Mouse (Mus musculus) lung, adult 2 months (tissue): ENCODE data around the gene Tmem267. TPM values are rescaled to one million over a fixed set of nuclear protein-coding genes. Genes with fewer than 3 reads are reported as not detected.
A peak's percentile ranks its signal among the peaks of the same experiment; 100 is the strongest.

Experiments used
- DNase-seq: peaks from one replicate; pipeline ENCODE4 v3.0.0; 2022
- H3K4me1 ChIP-seq: fragments of 200-500 bp; 2 replicates; pipeline ENCODE4 v1.6.1; 2011; ENCODE audit warnings: low read length; ENCODE audit not compliant: control insufficient read depth, insufficient read depth
- H3K4me3 ChIP-seq: fragments of 200-500 bp; replicated peaks from 2 replicates; pipeline ENCODE3; 2011; ENCODE audit warnings: low read depth, mild to moderate bottlenecking, control low read depth, low read length; ENCODE audit errors: extremely low read depth
- CTCF ChIP-seq: fragments of 200-500 bp; IDR thresholded peaks from 2 replicates; pipeline ENCODE4 v1.5.1; 2011; ENCODE audit warnings: mild to moderate bottlenecking, low read length, control low read depth; ENCODE audit not compliant: insufficient read depth
- POLR2A ChIP-seq: fragments of 200-500 bp; IDR thresholded peaks from 2 replicates; pipeline ENCODE4 v1.6.1; 2011; ENCODE audit warnings: low read depth, mild to moderate bottlenecking, control low read depth, low read length, borderline replicate concordance; ENCODE audit errors: extremely low read depth
- WGBS: fragments of 180-500 bp; shearing (Covaris S2); methylation state at CpG from one replicate; pipeline ENCODE4 v1.1.7; 2018; 5-methylcytosine and 5-hydroxymethylcytosine counted together
- polyA plus RNA-seq: library from polyadenylated mRNA; depleted of rRNA; stranded (reverse); fragments of >200 nt; gene quantifications from 2 replicates; pipeline ENCODE4 v1.2.3, GENCODE M21; 2012; rRNA removed

Gene Tmem267
- 3.8 and 7.6 TPM in 2 replicates for polyA plus RNA-seq

- peak; percentile 71 for DNase-seq
- 91% methylated on average over 87 of the region's 87 CpGs for whole genome bisulfite sequencing
- TF ChIP-seq CTCF = 0 out of 2 replicates have a peak, but pooled peaks have one; percentile 1
- no peak for TF ChIP-seq POLR2A
- H3K4me1 ChIP-seq = no peaks in the 10 kb centered on the region
- peak within 1 kb of the TSS; percentile 86 for H3K4me3 ChIP-seq
Observed at GRCm38 (mm10) chr13:119487880-119488580, at the start of gene Tmem267, which contains the start of gene 3110070M22Rik. TSS of gene Tmem267 (plus strand) at chr13:119488039. TSS of gene 3110070M22Rik (minus strand) at chr13:119488383.

- no peak for DNase-seq
- TF ChIP-seq CTCF = no peak
- no peak for TF ChIP-seq POLR2A
- no peaks in the 10 kb centered on the region for H3K4me1 ChIP-seq
- no peak overlapping the region for H3K4me3 ChIP-seq
- 56% methylated on average over 1 of the region's 1 CpGs for WGBS
Observed at GRCm38 (mm10) chr13:119442244-119442643, 45.6 kb upstream of the Tmem267 start.

GRCm38 (mm10) chr13:119453563-119453962, 34.3 kb upstream of the Tmem267 start:
- Histone ChIP-seq H3K4me1 (no peaks in the 10 kb centered on the region), H3K4me3 (no peak overlapping the region)
- 89% methylated on average over 4 of the region's 4 CpGs for WGBS
- DNase-seq = no peak
- TF ChIP-seq POLR2A = no peak
- no peak for TF ChIP-seq CTCF

- no peaks in the 10 kb centered on the region for H3K4me1 ChIP-seq
- no peak overlapping the region for H3K4me3 ChIP-seq
- no peak for TF ChIP-seq POLR2A
- TF ChIP-seq CTCF = no peak
- DNase-seq = no peak
Observed at GRCm38 (mm10) chr13:119455082-119455481, 32.8 kb upstream of the Tmem267 start.

- TF ChIP-seq CTCF (no peak), POLR2A (no peak)
- DNase-seq = no peak
- 83% methylated on average over 7 of the region's 7 CpGs for WGBS
- H3K4me3 ChIP-seq = no peak overlapping the region
- H3K4me1 ChIP-seq = no peaks in the 10 kb centered on the region
Observed at GRCm38 (mm10) chr13:119456342-119456741, 31.5 kb upstream of the Tmem267 start.

GRCm38 (mm10) chr13:119461900-119462595, 25.8 kb upstream of the Tmem267 start:
- Histone ChIP-seq H3K4me3 (peak overlapping the region; percentile 100), H3K4me1 (peaks cover 13% of the 10 kb centered on the region)
- no peak for DNase-seq
- 5% methylated on average over 10 of the region's 10 CpGs for WGBS
- TF ChIP-seq POLR2A (no peak), CTCF (no peak)

- H3K4me3 ChIP-seq = peak within 1 kb of the TSS; percentile 100
- DNase-seq = peak; percentile 84
- H3K4me1 ChIP-seq = peaks cover 13% of the 10 kb centered on the region
- TF ChIP-seq CTCF (no peak), POLR2A (peak; percentile 90; the same call in 1 of the 2 replicates)
- WGBS = 5% methylated on average over 57 of the region's 57 CpGs
Observed at GRCm38 (mm10) chr13:119462596-119463560, 25.0 kb upstream of the Tmem267 start, which contains the start of gene 4833420G17Rik. TSS of gene 4833420G17Rik (plus strand) at chr13:119462768.

- no peak for DNase-seq
Observed at GRCm38 (mm10) chr13:119476631-119477030, 11.2 kb upstream of the Tmem267 start.

GRCm38 (mm10) chr13:119477789-119478188, 10.1 kb upstream of the Tmem267 start:
- Histone ChIP-seq H3K4me1 (no peaks in the 10 kb centered on the region), H3K4me3 (no peak overlapping the region)
- DNase-seq = no peak
- WGBS = 91% methylated on average over 2 of the region's 2 CpGs
- no peak for TF ChIP-seq CTCF
- TF ChIP-seq POLR2A = no peak

More at GRCm38 (mm10) chr13:119476631-119477030, 11.2 kb upstream of the Tmem267 start:
- Histone ChIP-seq H3K4me1 (no peaks in the 10 kb centered on the region), H3K4me3 (no peak overlapping the region)
- WGBS = 90% methylated on average over 9 of the region's 9 CpGs
- TF ChIP-seq POLR2A (no peak), CTCF (no peak)
